Mouse (Mus musculus) macrophage (primary cell): ENCODE data around the gene Sec14l3. TPM values are rescaled to one million over a fixed set of nuclear protein-coding genes. Genes with fewer than 3 reads are reported as not detected.
"Not testable (repeated sequence)": the region's sequence is repeated elsewhere in the genome, so short reads cannot be mapped to it uniquely, and the experiment has no call there.

Experiments
- H3K27ac ChIP-seq: fragments of 350-480 bp; formaldehyde crosslinking; 2 replicates; pipeline ENCODE4 v1.9.0; 2021
- H3K36me3 ChIP-seq: fragments of 350-480 bp; formaldehyde crosslinking; 2 replicates; pipeline ENCODE4 v1.9.0; 2021; ENCODE audit errors: inconsistent target
- H3K4me3 ChIP-seq: fragments of 350-480 bp; formaldehyde crosslinking; 2 replicates; pipeline ENCODE4 v1.9.0; 2021; ENCODE audit errors: inconsistent target
- H3K79me2 ChIP-seq: fragments of 350-480 bp; formaldehyde crosslinking; 2 replicates; pipeline ENCODE4 v1.9.0; 2021; ENCODE audit errors: inconsistent target
- WGBS: methylation state at CpG from one replicate; pipeline ENCODE4 v1.1.7; 2026; ENCODE audit warnings: inconsistent platforms; ENCODE audit not compliant: missing documents; 5-methylcytosine and 5-hydroxymethylcytosine counted together
- polyA plus RNA-seq: library from polyadenylated mRNA; stranded (reverse); fragments of 250-400 nt; gene quantifications from 3 replicates; pipeline ENCODE4 v1.2.4, GENCODE M21; 2018; ENCODE audit warnings: inconsistent platforms
- total RNA-seq, 78 experiments: library from RNA; depleted of rRNA; stranded (reverse); fragments of 250-400 nt; gene quantifications; 1 replicate in 9 of 78; 2 replicates in 24 of 78; 3 replicates in 43 of 78; 4 replicates in 2 of 78; pipeline ENCODE4 v1.2.4; 2018; ENCODE audit warnings: inconsistent platforms in 56 of 78

Sec14l3 gene
- total RNA-seq (2018; cell fraction: chromatin; rRNA removed): not detected
- total RNA-seq (2018; cell fraction: cytosol; rRNA removed): not detected
- total RNA-seq (2018; cell fraction: nucleus; rRNA removed): not detected
- polyA plus RNA-seq: not detected in 3 replicates

DNA sequence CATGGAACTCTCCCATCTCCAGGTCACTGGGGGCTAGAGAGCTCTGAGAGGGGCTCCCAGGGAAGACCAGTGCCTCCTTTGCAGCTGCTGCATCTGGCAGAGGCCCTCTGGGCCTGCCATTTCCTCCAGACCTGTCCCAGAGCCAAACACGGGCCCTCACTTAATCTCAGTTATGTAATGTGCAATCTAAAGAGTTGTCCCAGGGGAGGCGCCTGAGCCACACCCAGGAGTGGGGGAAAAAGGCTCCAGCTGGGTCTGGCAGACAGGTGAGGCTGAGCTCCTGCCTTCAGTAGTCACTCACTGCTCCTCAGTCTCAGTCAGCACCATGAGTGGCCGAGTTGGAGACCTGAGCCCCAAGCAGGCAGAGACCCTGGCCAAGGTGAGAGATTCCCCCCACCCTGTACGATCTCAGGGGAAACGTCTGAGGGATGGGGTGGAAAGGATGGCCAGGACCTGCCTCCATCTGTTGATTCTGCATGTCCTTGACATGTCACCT, at the start of gene Sec14l3:
TSS of gene Sec14l3 (plus strand) at position 215 of the 496 bp plus-strand sequence.
- Histone ChIP-seq H3K4me3 (no peak within 1 kb of the TSS), H3K27ac (no peak within 1 kb of the TSS), H3K36me3 (no peaks in the 10 kb centered on the region), H3K79me2 (no peaks in the 10 kb centered on the region)
- 64% methylated on average over 5 of the region's 5 CpGs for WGBS

DNA sequence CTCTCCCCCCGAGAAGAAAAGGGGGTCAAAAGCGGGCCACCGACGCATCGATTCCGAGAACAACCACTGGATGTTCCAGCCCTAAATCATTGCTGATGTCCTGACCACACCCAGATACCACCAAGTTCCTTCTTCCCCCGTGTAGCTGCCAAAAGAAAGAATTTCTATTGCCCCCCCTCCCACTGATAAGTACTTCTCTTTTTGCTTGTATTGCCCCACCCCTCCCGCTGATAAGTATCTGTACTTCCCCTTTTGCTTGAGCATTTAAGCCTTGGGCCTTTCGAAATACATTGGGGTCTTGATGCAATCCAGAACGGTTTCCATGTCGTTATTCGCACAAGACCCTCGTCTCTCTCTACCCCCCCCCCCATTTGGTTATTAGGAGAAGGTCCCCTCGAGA, 48.8 kb upstream of the Sec14l3 start:
- 80% methylated on average over 13 of the region's 14 CpGs for WGBS
- H3K79me2 ChIP-seq, H3K27ac ChIP-seq, H3K36me3 ChIP-seq, H3K4me3 ChIP-seq: not testable (repeated sequence)

GRCm38 (mm10) chr11:4022111-4022510, 42.5 kb upstream of the Sec14l3 start:
- not testable (repeated sequence) for H3K4me3 ChIP-seq, H3K36me3 ChIP-seq, H3K27ac ChIP-seq, H3K79me2 ChIP-seq
- 63% methylated on average over 10 of the region's 13 CpGs for WGBS

DNA sequence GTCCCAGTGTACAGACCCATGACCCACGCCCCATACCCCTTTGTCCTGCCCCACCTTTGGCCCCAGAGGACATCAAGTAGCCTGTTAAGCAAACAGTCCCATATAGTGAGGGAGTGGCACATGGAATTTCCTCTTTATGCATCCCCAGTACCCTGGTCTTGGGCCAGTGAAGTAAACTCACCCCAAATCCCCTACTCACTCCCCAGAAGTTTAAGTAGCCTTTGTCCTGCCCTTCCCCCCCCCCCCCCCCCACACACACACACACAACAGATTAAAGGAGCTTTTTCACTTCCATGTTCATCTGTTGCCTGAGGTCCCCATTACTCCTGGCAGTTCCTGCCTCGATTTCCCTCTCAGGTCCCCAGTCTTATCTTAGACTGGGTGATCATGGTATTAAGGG, 41.3 kb upstream of the Sec14l3 start:
- H3K36me3 ChIP-seq: no peaks in the 10 kb centered on the region
- no peak overlapping the region for H3K27ac ChIP-seq
- no peak overlapping the region for H3K4me3 ChIP-seq
- no peaks in the 10 kb centered on the region for H3K79me2 ChIP-seq
- 52% methylated on average over 2 of the region's 2 CpGs for WGBS

DNA sequence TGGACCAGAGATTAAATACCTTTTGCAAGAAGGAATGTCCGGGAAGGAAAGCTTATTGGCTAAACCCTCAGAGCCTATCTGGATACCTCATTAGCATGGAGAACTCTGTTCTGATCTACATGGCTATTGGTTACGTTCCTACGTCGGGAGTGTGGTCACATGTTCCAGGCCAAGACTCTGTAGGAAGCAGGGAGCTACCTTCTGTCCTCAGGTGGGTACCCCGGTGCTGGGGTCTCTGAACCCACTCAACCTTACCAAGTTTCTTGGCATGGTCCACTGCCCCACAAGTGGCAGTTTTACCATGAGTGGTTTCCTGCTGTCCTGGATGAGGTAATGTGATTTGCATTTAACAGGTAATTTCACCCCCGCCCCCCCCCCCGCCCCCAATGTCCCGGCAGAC, 37.6 kb upstream of the Sec14l3 start:
- Histone ChIP-seq H3K4me3 (no peak overlapping the region), H3K36me3 (no peaks in the 10 kb centered on the region), H3K27ac (no peak overlapping the region), H3K79me2 (no peaks in the 10 kb centered on the region)
- 79% methylated on average over 8 of the region's 8 CpGs for WGBS

DNA sequence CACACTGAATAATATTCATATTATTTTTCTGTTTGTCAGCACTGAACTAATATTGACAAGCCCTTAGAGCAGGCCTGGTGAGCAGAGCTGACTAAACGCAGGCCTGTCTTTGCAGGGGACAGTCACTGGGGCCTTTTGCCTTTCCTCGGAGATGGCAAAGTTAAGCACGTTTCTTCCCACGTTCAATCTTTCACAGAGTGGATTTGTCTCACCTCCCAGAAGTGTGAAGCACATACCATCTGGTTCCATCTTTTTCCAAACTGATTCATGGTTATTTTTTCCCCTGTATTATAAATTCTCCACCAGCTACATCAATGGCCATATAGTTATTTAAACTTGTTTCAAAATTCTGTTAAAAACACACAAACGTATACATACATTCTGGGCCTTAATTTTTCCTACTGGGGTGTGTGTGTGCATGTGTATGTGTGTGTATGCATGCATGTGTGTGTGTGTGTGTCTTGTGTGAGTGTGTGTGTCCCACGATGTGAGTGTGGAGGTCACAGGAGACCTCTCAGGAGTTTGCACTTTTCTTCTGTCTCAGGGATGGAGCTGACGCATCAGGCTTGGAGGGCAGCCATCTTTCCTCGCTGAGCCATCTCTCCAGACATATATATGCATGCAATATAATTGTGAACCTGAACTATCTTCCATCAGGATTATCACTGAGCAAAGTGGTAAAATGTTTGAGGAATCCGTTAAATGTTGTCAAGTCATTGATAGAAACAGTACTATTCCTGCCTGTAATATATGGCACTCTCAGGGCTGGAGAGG, 36.9 kb upstream of the Sec14l3 start:
- Histone ChIP-seq H3K27ac (no peak overlapping the region), H3K79me2 (no peaks in the 10 kb centered on the region), H3K36me3 (no peaks in the 10 kb centered on the region), H3K4me3 (no peak overlapping the region)
- WGBS: 93% methylated on average over 9 of the region's 9 CpGs

- H3K4me3 ChIP-seq: no peak overlapping the region
- no peaks in the 10 kb centered on the region for H3K36me3 ChIP-seq
- no peak overlapping the region for H3K27ac ChIP-seq
- H3K79me2 ChIP-seq: no peaks in the 10 kb centered on the region
- 74% methylated on average over 4 of the region's 4 CpGs for WGBS
Observed at GRCm38 (mm10) chr11:4029343-4029742, 35.3 kb upstream of the Sec14l3 start.

DNA sequence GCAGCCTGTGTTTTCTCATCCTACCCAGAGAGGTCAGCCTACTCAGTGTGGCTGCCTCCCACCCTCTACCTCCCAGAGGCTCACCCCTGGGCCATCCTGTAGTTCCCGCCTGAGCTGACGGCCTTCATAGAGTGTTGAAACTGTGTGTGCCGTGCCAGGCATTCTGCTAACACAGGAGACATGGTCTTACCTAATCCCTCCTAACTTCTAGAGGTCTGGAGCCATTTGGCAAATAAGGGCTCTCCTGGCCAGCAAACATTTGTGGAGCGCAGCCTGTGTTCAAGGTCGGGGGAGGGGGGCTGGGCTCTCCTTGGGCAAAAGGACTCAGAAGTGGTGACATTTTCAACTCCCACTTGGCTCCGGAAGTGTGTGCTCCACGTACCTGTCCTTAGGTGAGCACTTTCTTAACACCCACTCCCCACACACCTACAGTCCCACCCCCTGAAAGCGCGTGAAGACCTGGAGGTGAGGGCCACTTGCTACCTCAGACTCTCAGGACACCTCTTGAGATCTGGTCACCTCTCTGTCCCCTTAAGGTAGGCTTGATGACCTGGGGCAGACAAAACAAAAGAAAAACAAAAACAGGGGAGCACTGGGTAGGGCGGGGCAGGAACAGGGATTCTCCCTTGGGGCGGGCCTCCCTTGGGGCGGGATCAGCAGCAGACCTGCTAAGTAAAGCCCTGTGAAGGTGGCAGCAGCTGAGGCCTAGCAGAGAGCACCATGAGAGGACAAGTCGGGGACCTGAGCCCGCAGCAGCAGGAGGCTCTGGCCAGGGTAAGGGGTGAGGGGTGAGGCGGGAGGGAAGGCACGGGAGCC, 33.3 kb upstream of the Sec14l3 start, which contains the start of gene Sec14l4:
TSS of gene Sec14l4 (plus strand) at position 337 of the 816 bp plus-strand sequence.
- H3K79me2 ChIP-seq: no peaks in the 10 kb centered on the region
- WGBS: 86% methylated on average over 14 of the region's 16 CpGs
- H3K4me3 ChIP-seq: no peak within 1 kb of the TSS
- H3K27ac ChIP-seq: no peak within 1 kb of the TSS
- no peaks in the 10 kb centered on the region for H3K36me3 ChIP-seq

DNA sequence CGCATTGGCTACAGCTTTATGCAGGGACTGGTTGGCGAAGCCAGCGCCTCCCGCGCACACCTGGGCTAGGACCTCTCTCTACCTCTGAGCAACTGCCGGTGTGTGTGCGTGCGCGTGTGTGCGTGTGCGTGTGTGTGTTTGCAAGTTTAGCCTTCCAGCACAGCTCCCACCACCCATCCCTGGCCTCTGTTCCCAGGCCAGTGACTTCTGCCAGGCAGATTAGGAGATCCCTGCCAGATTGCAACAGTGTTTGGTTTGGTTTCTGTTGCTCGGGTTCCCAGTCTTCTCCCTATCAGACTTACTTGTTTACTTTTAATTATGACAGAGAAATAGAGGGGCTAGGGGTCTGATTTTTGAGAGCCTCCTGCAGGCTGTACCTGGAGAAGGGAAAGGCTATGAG, 32.7 kb upstream of the Sec14l3 start:
- no peak overlapping the region for H3K4me3 ChIP-seq
- H3K27ac ChIP-seq: no peak overlapping the region
- no peaks in the 10 kb centered on the region for H3K36me3 ChIP-seq
- 79% methylated on average over 2 of the region's 12 CpGs for WGBS
- H3K79me2 ChIP-seq: no peaks in the 10 kb centered on the region

- no peak overlapping the region for H3K27ac ChIP-seq
- H3K36me3 ChIP-seq: no peaks in the 10 kb centered on the region
- H3K4me3 ChIP-seq: no peak overlapping the region
- H3K79me2 ChIP-seq: no peaks in the 10 kb centered on the region
- WGBS: 90% methylated on average over 7 of the region's 7 CpGs
Observed at GRCm38 (mm10) chr11:4033471-4033870, 31.2 kb upstream of the Sec14l3 start.

DNA sequence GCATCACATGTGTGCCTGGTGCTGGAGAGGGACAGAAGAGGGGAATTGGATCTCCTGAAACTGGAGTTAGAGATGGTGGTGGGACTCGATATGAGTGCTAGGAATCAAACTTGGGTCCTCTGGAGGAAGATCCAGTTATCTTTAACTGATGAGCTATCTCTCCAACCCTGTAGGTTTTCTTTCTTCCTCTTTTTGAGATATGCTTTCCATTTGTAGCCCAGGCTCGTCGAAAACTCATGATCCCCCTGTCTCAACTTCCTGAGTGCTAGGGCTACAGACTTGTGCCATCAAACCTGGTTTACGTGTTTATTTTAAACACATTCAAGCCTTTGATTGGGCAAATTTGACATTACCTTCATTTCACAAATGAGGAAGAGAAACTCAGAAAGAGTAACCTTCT, 30.5 kb upstream of the Sec14l3 start:
- H3K4me3 ChIP-seq: no peak overlapping the region
- WGBS: 30% methylated on average over 4 of the region's 4 CpGs
- no peak overlapping the region for H3K27ac ChIP-seq
- H3K36me3 ChIP-seq: no peaks in the 10 kb centered on the region
- H3K79me2 ChIP-seq: no peaks in the 10 kb centered on the region

DNA sequence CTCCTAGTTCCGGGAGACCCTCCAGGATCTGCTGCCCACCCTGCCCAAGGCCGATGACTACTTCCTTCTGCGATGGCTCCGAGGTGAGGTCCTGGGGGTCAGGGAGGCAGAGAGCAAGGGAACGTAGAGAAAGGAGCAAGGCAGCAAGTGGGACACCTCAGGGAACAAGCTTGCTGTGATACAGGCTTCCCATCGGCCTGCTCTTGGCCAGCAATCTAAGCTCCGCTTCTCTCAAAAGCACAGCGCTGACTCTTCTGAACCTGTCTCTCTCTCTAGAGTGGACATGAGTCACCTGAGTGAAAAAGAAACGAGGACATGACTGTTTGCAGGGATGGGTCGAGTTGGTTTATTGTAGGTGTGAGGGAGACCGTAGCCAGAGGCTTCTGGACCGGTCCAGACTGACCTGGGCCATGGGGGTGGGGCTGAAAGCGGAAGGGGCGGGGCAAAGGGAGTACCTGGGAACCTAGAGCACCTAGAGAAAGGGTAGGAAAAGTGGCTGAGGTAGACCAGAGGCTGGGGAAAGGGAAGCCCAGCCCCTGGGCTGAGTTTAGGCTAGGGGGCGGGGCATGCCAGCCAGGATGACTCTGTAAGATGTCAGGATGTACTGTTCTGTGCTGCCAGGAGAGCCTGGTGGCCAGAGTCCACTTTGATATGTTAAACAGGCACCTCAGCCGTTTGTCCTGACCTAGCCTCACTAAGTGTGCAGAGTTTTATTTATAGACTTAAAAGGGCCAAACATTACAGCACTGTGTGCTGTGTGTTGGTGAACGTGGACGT, 29.3 kb upstream of the Sec14l3 start:
- 78% methylated on average over 18 of the region's 18 CpGs for WGBS
- Histone ChIP-seq H3K79me2 (no peaks in the 10 kb centered on the region), H3K27ac (no peak overlapping the region), H3K4me3 (no peak overlapping the region), H3K36me3 (no peaks in the 10 kb centered on the region)

- Histone ChIP-seq H3K79me2 (no peaks in the 10 kb centered on the region), H3K4me3 (no peak overlapping the region), H3K36me3 (no peaks in the 10 kb centered on the region), H3K27ac (no peak overlapping the region)
- WGBS: 93% methylated on average over 6 of the region's 6 CpGs
Observed at GRCm38 (mm10) chr11:4035916-4036315, 28.7 kb upstream of the Sec14l3 start.

DNA sequence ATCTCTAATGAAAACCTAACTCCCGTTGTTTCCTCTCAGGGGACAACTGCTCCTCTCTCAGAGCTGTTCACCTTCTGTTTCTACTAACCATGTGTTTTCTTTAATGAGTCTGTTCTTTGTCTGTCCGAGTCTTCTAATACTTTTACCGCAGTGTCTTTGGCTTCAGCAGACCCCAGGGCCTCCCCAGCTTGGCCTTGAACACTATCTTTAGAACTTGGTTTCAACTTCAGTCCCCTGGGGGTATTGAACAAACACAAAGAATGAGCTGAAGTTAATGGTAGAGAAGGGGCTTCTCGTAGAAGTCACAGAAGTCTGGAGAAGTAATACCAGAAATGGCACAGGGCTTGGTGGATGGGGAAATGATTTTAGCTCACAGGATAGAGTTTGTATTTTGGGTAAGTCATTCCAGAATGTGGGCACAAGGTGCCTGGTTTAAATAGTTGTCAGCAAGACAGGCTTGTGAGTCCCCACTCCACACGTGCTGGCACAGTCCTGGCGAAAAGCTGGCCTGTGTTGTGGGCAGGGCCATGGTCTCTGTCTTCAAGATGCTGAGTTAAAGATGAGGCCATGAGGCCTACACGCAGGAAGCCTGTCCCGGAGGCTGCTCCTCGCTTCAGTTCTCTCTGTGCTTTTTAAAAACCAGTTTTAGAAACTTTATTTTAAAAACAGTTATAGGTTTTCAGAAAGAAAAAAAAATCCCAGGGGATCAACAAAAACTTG, 28.1 kb upstream of the Sec14l3 start:
- Histone ChIP-seq H3K36me3 (no peaks in the 10 kb centered on the region), H3K27ac (no peak overlapping the region), H3K79me2 (no peaks in the 10 kb centered on the region), H3K4me3 (no peak overlapping the region)
- WGBS: 91% methylated on average over 9 of the region's 9 CpGs
